Mouse (Mus musculus) kidney, embryonic 14.5 days (tissue): ENCODE measurements at regions not wholly inside any gene's neighbourhood (a gene's known extent, or its start where the extent isn't known, plus 50 kb on each side); places are given as distances from the start of the nearest gene placed in this dataset.

Source experiments
- ATAC-seq: fragments of 200-750 bp; cut with Nextera tagmentation; 2 replicates; pipeline ENCODE4 v1.8.0; 2017; ENCODE audit warnings: moderate number of reproducible peaks, mild to moderate bottlenecking, moderate TSS enrichment, moderate library complexity; ENCODE audit not compliant: low FRiP score, low TSS enrichment
- H3K27ac ChIP-seq: fragments of 300-500 bp; sonication (generic); 2 replicates; pipeline ENCODE4 v1.5.1; 2014; ENCODE audit warnings: low read depth, mild to moderate bottlenecking, low read length, moderate library complexity, mixed read lengths
- H3K27me3 ChIP-seq: fragments of 300-500 bp; sonication (generic); 2 replicates; pipeline ENCODE4 v1.6.1; 2014; ENCODE audit warnings: mild to moderate bottlenecking, low read length; ENCODE audit not compliant: control insufficient read depth, insufficient read depth
- H3K36me3 ChIP-seq: fragments of 300-500 bp; sonication (generic); 2 replicates; pipeline ENCODE4 v1.6.1; 2014; ENCODE audit warnings: low read length, mixed read lengths; ENCODE audit not compliant: control insufficient read depth, insufficient read depth
- H3K4me1 ChIP-seq: fragments of 300-500 bp; sonication (generic); 2 replicates; pipeline ENCODE4 v1.6.1; 2014; ENCODE audit warnings: low read length, mixed read lengths; ENCODE audit not compliant: control insufficient read depth, insufficient read depth
- H3K4me2 ChIP-seq: fragments of 300-500 bp; sonication (generic); replicated peaks from 2 replicates; pipeline ENCODE4 v1.6.1; 2014; ENCODE audit warnings: low read depth, mild to moderate bottlenecking, low read length
- H3K4me3 ChIP-seq: fragments of 300-500 bp; sonication (generic); 2 replicates; pipeline ENCODE4 v1.5.1; 2014; ENCODE audit warnings: mild to moderate bottlenecking, low read length
- H3K9ac ChIP-seq: fragments of 300-500 bp; sonication (generic); 2 replicates; pipeline ENCODE4 v1.6.1; 2014; ENCODE audit warnings: low read depth, mild to moderate bottlenecking, low read length, moderate library complexity
- H3K9me3 ChIP-seq: fragments of 300-500 bp; sonication (generic); 2 replicates; pipeline ENCODE4 v1.6.1; 2016; ENCODE audit warnings: low read length; ENCODE audit not compliant: control insufficient read depth
- WGBS: fragments of 180-500 bp; shearing (Covaris S2); extraction: QIAGEN DNeasy Blood & Tissue Kit; methylation state at CpG from one replicate; pipeline ENCODE4 v1.1.7; 2014; 5-methylcytosine and 5-hydroxymethylcytosine counted together

DNA sequence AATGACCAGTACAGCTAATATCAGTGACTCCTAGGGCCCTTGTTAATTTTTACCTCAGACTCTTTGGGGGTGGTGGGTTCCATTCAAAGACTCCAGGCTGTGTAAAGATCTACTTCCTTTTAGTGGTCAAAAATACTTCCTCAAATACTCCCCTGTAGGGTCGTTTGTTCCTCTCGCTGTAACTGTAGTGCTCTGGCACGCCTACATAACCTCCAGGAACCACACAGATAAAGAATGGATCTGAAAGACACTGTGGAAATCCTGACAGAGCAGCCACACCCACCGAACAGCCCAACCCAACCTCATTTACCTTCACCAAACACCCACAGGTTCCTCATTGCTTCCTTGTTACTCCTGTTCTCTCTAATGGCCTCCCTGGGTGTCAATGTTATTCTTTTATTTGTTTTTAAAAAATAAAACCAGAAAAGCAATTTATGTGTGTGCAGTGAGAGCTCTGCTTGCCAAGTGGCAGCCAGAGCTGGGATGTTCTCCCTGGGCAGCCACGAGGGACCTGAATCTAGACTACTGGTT lies 119.7 kb downstream of the Mtx3 start:
- 80% methylated on average over 5 of the region's 5 CpGs for WGBS
- no peak for ATAC-seq
- H3K9ac ChIP-seq = no peak overlapping the region
- H3K4me2 ChIP-seq = no peak overlapping the region
- no peaks in the 10 kb centered on the region for H3K9me3 ChIP-seq
- no peaks in the 10 kb centered on the region for H3K27me3 ChIP-seq
- H3K4me1 ChIP-seq = no peaks in the 10 kb centered on the region
- H3K36me3 ChIP-seq = no peaks in the 10 kb centered on the region
- no peak overlapping the region for H3K4me3 ChIP-seq
- H3K27ac ChIP-seq = no peak overlapping the region

DNA sequence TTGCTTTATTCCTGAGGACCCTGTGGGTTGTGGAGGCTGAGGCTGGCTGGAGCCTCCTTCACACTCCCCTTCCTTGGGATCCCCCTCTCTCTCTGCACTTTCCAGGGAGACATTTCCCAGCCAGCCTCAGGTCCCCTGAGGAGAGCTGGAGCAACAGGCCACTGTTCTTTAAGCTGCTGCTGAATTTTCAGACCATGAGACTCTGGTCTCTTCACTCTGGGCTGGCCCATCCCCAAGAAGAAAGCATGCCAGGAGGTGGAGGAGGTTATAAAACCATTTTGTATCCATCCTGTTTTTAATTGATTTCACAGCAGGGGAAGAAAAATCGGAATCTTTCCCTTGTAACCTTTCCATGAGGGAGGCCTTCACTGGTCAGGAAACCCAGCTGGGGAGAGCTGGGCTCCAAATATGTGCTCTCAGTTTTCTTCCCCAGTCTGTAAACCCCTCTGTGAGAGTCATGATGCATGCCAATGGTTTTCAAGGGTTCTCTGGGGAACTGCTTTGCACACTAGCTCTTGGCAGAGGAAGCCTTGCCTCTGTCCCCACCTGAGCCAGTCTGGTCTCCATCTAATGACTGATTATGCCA lies 122.6 kb downstream of the Mtx3 start:
- 24% methylated on average over 1 of the region's 1 CpGs for WGBS
- no peaks in the 10 kb centered on the region for H3K4me1 ChIP-seq

DNA sequence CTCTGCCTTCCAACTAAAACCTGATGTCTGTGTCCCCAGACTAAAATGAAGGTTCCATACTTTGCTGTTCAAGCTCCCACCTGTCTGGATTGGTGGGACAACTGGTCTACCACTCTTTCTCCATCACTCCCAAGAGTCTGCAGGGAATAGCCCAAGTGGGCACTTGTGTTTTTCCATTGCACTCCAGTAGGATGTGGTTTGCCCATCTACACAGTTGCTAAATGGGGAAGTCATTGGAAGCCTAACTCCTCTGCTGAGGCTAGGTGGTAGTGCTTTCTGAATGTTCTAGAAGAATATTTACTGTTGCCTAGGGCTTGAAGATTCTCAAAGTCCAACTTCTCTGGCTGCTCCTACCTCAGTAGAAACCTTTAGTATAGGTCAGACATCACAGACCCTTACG lies 125.0 kb downstream of the Mtx3 start:
- Histone ChIP-seq H3K4me2 (no peak overlapping the region), H3K4me1 (no peaks in the 10 kb centered on the region), H3K4me3 (no peak overlapping the region), H3K9me3 (no peaks in the 10 kb centered on the region), H3K27me3 (no peaks in the 10 kb centered on the region), H3K9ac (no peak overlapping the region), H3K27ac (no peak overlapping the region), H3K36me3 (no peaks in the 10 kb centered on the region)
- 95% methylated on average over 1 of the region's 1 CpGs for WGBS
- no peak for ATAC-seq

More for the DNA sequence above, 122.6 kb downstream of the Mtx3 start:
- Histone ChIP-seq H3K36me3 (no peaks in the 10 kb centered on the region), H3K9ac (no peak overlapping the region), H3K9me3 (no peaks in the 10 kb centered on the region), H3K4me3 (no peak overlapping the region), H3K4me2 (no peak overlapping the region), H3K27me3 (no peaks in the 10 kb centered on the region), H3K27ac (no peak overlapping the region)
- ATAC-seq = no peak

DNA sequence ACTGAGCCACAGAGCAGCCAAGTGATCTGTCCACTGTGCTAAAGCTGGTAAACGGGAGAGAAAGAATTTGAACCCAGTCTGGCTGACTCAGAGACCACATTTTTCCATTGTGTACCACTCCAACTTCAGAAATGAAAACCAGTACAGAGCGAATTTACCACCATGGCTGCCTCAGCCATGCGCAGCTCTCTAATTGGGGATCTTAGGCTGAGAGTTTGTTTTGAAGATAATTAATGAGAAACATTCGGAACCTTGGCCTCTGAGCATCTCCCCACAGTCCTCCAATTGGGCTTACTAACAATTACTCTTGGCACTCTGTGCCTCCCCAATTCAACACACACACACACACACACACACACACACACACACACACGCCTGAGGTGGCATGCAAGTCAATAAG lies 128.3 kb downstream of the Mtx3 start:
- Histone ChIP-seq H3K4me1 (no peaks in the 10 kb centered on the region), H3K4me3 (no peak overlapping the region), H3K36me3 (no peaks in the 10 kb centered on the region), H3K4me2 (no peak overlapping the region), H3K9me3 (no peaks in the 10 kb centered on the region), H3K27ac (no peak overlapping the region), H3K9ac (no peak overlapping the region), H3K27me3 (no peaks in the 10 kb centered on the region)
- 82% methylated on average over 5 of the region's 5 CpGs for WGBS
- ATAC-seq = no peak

DNA sequence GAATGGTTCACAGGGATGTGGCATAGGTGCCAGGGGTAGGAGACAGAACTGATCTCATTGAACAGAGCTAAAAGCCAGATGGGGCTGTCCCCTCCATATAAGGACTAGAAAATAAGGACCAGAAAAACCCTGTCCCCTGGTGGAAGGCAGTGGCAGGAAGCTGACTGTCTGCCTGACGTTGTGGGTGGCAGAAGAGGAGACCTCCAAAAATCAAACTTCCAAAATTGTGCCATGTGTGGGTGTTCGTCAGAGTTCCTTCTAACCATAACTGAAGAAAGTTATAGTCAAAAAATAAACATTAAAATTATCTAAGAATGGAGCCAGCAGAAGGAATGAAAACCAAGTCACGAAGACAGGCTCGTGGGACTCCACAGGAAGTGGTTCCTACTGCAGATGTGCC lies 129.2 kb downstream of the Mtx3 start:
- no peak overlapping the region for H3K4me2 ChIP-seq
- H3K4me1 ChIP-seq = no peaks in the 10 kb centered on the region
- 81% methylated on average over 4 of the region's 4 CpGs for WGBS
- no peaks in the 10 kb centered on the region for H3K9me3 ChIP-seq
- no peak overlapping the region for H3K9ac ChIP-seq
- no peaks in the 10 kb centered on the region for H3K36me3 ChIP-seq
- H3K27ac ChIP-seq = no peak overlapping the region
- H3K4me3 ChIP-seq = no peak overlapping the region
- ATAC-seq = no peak
- no peaks in the 10 kb centered on the region for H3K27me3 ChIP-seq

DNA sequence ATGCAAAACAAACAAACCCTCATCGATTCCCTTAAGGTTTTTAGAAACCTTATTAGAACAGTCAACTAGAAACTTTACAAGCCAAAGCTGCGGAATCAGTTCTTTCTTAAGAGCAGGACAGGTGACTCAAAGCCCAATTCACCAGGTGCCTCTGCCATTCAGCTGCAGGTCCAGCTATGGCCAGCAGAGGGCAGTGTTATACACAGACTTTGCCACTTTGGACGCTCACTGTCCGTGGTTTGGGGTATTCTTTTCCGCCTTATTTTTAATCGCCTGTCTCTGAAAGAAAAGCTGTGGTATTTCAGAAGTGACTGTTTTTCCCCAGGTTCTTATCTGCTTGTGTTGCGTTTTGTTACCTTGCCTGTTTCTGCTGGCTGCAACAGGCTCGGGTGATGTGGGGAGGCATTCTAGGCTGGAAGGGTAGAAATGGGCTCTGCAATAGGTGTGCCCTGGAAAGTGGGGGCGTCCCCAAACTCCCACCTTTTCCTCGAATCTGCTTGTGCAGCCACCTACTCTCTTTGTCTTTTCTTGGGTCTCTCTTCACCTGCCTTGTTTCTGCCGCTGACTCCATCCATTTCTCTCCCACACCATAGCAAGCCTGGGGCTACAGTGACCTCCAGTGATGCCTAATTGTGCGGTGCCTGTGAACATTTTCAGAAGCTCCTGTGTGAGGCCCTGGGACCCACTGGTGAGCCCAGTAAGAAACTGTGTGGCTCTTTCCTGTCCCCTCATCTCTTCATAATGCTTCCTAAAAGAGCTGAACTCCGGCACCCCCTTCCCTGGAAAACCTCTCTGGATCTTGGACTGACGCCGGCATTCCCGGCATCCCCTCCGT lies 142.4 kb downstream of the Mtx3 start:
- no peaks in the 10 kb centered on the region for H3K27me3 ChIP-seq
- H3K36me3 ChIP-seq = no peaks in the 10 kb centered on the region
- no peaks in the 10 kb centered on the region for H3K9me3 ChIP-seq
- H3K4me1 ChIP-seq = no peaks in the 10 kb centered on the region
- H3K4me3 ChIP-seq = no peak overlapping the region; the same call in 1 of the 2 replicates
- no peak overlapping the region for H3K9ac ChIP-seq
- peak overlapping the region; percentile 45; the same call in 1 of the 2 replicates for H3K4me2 ChIP-seq
- no peak for ATAC-seq
- WGBS = 49% methylated on average over 17 of the region's 17 CpGs
- H3K27ac ChIP-seq = no peak overlapping the region

DNA sequence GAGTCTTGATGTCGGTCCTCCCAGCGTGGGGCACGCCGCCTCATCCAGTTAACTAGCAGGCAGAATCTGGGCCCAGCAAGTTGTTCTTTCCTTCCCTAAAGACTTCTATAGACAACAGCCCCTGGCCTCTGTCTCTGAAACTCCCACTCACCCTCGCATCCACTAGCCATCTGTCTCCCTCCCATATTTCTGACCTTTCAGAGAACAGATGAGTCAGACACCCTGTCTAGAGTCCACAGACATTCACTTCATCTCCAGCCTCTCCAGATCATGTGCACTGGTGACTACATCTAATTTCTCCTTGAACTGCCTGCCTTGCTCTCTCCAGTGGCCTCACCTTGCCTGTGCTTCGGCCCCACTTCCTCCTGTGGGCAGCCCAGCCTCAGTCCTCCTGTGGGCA lies 143.1 kb downstream of the Mtx3 start:
- Histone ChIP-seq H3K4me3 (no peak overlapping the region), H3K9me3 (no peaks in the 10 kb centered on the region), H3K4me2 (no peak overlapping the region), H3K36me3 (no peaks in the 10 kb centered on the region), H3K9ac (no peak overlapping the region), H3K27me3 (no peaks in the 10 kb centered on the region), H3K4me1 (no peaks in the 10 kb centered on the region), H3K27ac (no peak overlapping the region)
- no peak for ATAC-seq
- 86% methylated on average over 6 of the region's 6 CpGs for WGBS

DNA sequence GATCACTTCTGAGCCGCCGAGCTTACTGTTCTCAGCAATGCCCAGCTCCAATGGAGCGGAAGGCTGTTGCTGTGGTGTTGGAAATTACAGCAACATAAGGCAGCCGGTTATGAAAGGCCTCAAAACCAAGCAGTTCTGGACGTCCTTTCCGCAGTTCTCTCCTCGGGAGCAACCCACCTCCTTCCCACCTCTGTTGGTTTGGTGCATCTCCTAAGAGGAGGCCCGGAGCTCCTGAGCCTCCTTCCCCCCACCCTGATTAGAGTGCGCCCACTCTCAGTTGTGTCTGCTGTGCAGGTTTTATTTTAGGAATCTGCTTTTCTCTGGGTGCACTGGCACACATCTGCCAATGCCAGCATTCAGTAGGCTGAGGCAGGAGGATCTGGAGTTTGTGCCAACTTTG lies 144.0 kb downstream of the Mtx3 start:
- no peaks in the 10 kb centered on the region for H3K4me1 ChIP-seq
- no peak overlapping the region for H3K9ac ChIP-seq
- H3K36me3 ChIP-seq = no peaks in the 10 kb centered on the region
- 83% methylated on average over 9 of the region's 9 CpGs for WGBS
- H3K27me3 ChIP-seq = no peaks in the 10 kb centered on the region
- no peak overlapping the region for H3K4me3 ChIP-seq
- ATAC-seq = no peak
- H3K27ac ChIP-seq = no peak overlapping the region
- no peaks in the 10 kb centered on the region for H3K9me3 ChIP-seq
- no peak overlapping the region for H3K4me2 ChIP-seq
